Mouse (Mus musculus) ES-Bruce4 (cell line): ENCODE data around the gene Mettl17. TPM values are rescaled to one million over a fixed set of nuclear protein-coding genes. Genes with fewer than 3 reads are reported as not detected.
"Not testable (repeated sequence)": the region's sequence is repeated elsewhere in the genome, so short reads cannot be mapped to it uniquely, and the experiment has no call there.

ENCODE experiments used
- H3K27ac ChIP-seq: 2 replicates; pipeline ENCODE4 v1.5.1; 2012; ENCODE audit warnings: low read length, inconsistent platforms; ENCODE audit not compliant: insufficient read depth
- H3K27me3 ChIP-seq: 2 replicates; pipeline ENCODE4 v1.6.1; 2012; ENCODE audit warnings: mild to moderate bottlenecking, low read length, inconsistent platforms; ENCODE audit not compliant: control insufficient read depth, poor library complexity, insufficient read depth, severe bottlenecking
- H3K36me3 ChIP-seq: 2 replicates; pipeline ENCODE4 v1.6.1; 2012; ENCODE audit warnings: inconsistent platforms, mild to moderate bottlenecking, low read length, moderate library complexity; ENCODE audit not compliant: control insufficient read depth, poor library complexity, insufficient read depth, severe bottlenecking
- H3K4me1 ChIP-seq: one replicate; pipeline ENCODE4 v1.8.1; 2011; ENCODE audit warnings: low read length; ENCODE audit not compliant: control insufficient read depth, insufficient read depth
- H3K4me3 ChIP-seq: 2 replicates; pipeline ENCODE4 v1.5.1; 2011; ENCODE audit warnings: low read depth, mild to moderate bottlenecking, low read length
- H3K9ac ChIP-seq: 2 replicates; pipeline ENCODE4 v1.6.1; 2012; ENCODE audit warnings: low read depth, mild to moderate bottlenecking, inconsistent platforms; ENCODE audit not compliant: poor library complexity, severe bottlenecking
- H3K9me3 ChIP-seq: replicated peaks from 2 replicates; pipeline ENCODE4 v1.6.1; 2012; ENCODE audit warnings: mild to moderate bottlenecking, low read length, inconsistent platforms; ENCODE audit not compliant: control insufficient read depth, poor library complexity, insufficient read depth, severe bottlenecking
- CTCF ChIP-seq: IDR thresholded peaks from one replicate; pipeline ENCODE4 v1.8.1; 2011; ENCODE audit warnings: low read depth, low read length
- EP300 ChIP-seq: IDR thresholded peaks from 2 replicates; pipeline ENCODE4 v1.6.1; 2011; ENCODE audit warnings: low read depth, low read length; ENCODE audit not compliant: insufficient read depth
- POLR2A ChIP-seq: IDR thresholded peaks from one replicate; pipeline ENCODE4 v1.8.1; 2011; ENCODE audit warnings: low read length; ENCODE audit not compliant: insufficient read depth
- polyA plus RNA-seq: library from polyadenylated mRNA; stranded (reverse); fragments of >200 nt; gene quantifications from 2 replicates; pipeline ENCODE4 v1.2.4, GENCODE M21; 2011; ENCODE audit warnings: low read depth; ENCODE audit not compliant: missing spikeins, insufficient read depth, insufficient read length

The Mettl17 gene
- polyA plus RNA-seq = 19.2 and 24.2 TPM in 2 replicates

GRCm38 (mm10) chr14:51884598-51885331 is at the start of gene Mettl17:
Mettl17 (plus strand) TSS chr14:51884842.
- Histone ChIP-seq H3K27me3 (no peaks in the 10 kb centered on the region), H3K36me3 (peaks cover 28% of the 10 kb centered on the region), H3K9me3 (no peaks in the 10 kb centered on the region), H3K27ac (peak within 1 kb of the TSS; percentile 82), H3K4me1 (peaks cover 2% of the 10 kb centered on the region), H3K4me3 (peak within 1 kb of the TSS; percentile 84), H3K9ac (peak within 1 kb of the TSS; percentile 75)
- TF ChIP-seq CTCF = no peak
- no peak for TF ChIP-seq POLR2A
- no peak for TF ChIP-seq EP300

GRCm38 (mm10) chr14:51838480-51838879 is 46.2 kb upstream of the Mettl17 start:
- not testable (repeated sequence) for H3K9me3 ChIP-seq, H3K4me1 ChIP-seq, H3K27ac ChIP-seq, H3K36me3 ChIP-seq, H3K4me3 ChIP-seq, H3K27me3 ChIP-seq, H3K9ac ChIP-seq
- peak; percentile 52 for TF ChIP-seq CTCF

- Histone ChIP-seq H3K9ac (no peak overlapping the region), H3K4me3 (no peak overlapping the region), H3K27me3 (no peaks in the 10 kb centered on the region), H3K36me3 (no peaks in the 10 kb centered on the region), H3K4me1 (no peaks in the 10 kb centered on the region), H3K9me3 (no peaks in the 10 kb centered on the region), H3K27ac (no peak overlapping the region)
- TF ChIP-seq POLR2A (no peak), CTCF (no peak), EP300 (no peak)
Measured at GRCm38 (mm10) chr14:51842250-51842649, 42.4 kb upstream of the Mettl17 start.

- no peak overlapping the region for H3K4me3 ChIP-seq
- TF ChIP-seq CTCF (no peak), POLR2A (no peak), EP300 (no peak)
- H3K4me1 ChIP-seq = no peaks in the 10 kb centered on the region
- H3K9me3 ChIP-seq = no peaks in the 10 kb centered on the region
- no peaks in the 10 kb centered on the region for H3K36me3 ChIP-seq
- no peak overlapping the region for H3K9ac ChIP-seq
- no peaks in the 10 kb centered on the region for H3K27me3 ChIP-seq
- H3K27ac ChIP-seq = no peak overlapping the region
Measured at GRCm38 (mm10) chr14:51842781-51843180, 41.9 kb upstream of the Mettl17 start.

GRCm38 (mm10) chr14:51843882-51844281 is 40.8 kb upstream of the Mettl17 start:
- no peaks in the 10 kb centered on the region for H3K4me1 ChIP-seq
- H3K27ac ChIP-seq = no peak overlapping the region
- H3K9ac ChIP-seq = no peak overlapping the region
- TF ChIP-seq CTCF (no peak), POLR2A (no peak), EP300 (no peak)
- H3K36me3 ChIP-seq = no peaks in the 10 kb centered on the region
- no peaks in the 10 kb centered on the region for H3K27me3 ChIP-seq
- no peaks in the 10 kb centered on the region for H3K9me3 ChIP-seq
- H3K4me3 ChIP-seq = no peak overlapping the region

- no peak overlapping the region for H3K9ac ChIP-seq
Measured at GRCm38 (mm10) chr14:51846566-51846965, 38.1 kb upstream of the Mettl17 start.

More at GRCm38 (mm10) chr14:51846566-51846965, 38.1 kb upstream of the Mettl17 start:
- no peak for TF ChIP-seq CTCF
- no peak for TF ChIP-seq EP300
- no peak for TF ChIP-seq POLR2A
- no peak overlapping the region for H3K27ac ChIP-seq
- no peaks in the 10 kb centered on the region for H3K9me3 ChIP-seq
- no peaks in the 10 kb centered on the region for H3K4me1 ChIP-seq
- H3K36me3 ChIP-seq = no peaks in the 10 kb centered on the region
- no peaks in the 10 kb centered on the region for H3K27me3 ChIP-seq
- H3K4me3 ChIP-seq = no peak overlapping the region
